ENCODE assay signal across 20 mouse cellular contexts in the genomic region with DNA sequence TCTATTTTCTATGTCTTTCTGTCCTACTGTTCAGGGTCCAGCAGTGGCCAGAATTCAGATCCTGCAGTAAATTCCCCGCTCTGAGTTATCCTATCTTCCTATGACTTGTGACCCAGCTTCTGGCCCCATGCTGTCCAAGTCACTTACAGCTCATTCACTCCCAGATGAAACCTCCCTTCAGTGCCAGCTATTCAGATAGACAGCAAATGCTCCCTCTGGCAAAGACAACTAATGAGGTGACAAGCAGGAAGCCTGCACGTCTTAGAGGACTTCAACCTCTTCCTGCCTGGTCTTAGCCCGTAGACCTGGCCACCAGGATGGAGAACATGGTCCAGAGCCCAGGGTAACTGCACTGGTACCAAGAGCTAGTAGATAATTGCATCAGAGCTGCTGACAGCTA. TPM values are rescaled to one million over a fixed set of nuclear protein-coding genes. Genes with fewer than 3 reads are reported as not detected.
DNase-seq lines count a peak whose midpoint lies in the region; ATAC-seq and TF ChIP-seq lines count a peak whose summit lies in the region.
"Had no signal": no experiment of that assay in that cellular context is flagged by ENCODE, and none has a peak within 500 bp of the region (broad histone marks: within the 10 kb centered on the region; RNA-seq: fewer than 3 reads in every experiment).

No protein-coding gene starts in this region.

- H3K36me3 ChIP-seq in heart, embryonic 12.5 days, result peaks cover 41% of the 10 kb centered on the region
- no peaks in the 10 kb centered on the region for H3K36me3 ChIP-seq in neural tube, embryonic 14.5 days (ENCODE audit: control insufficient read depth, insufficient read depth, low read length)
- peaks cover 29% of the 10 kb centered on the region for H3K36me3 ChIP-seq in myocyte (ENCODE audit: control insufficient read depth, insufficient read depth)
- H3K36me3 ChIP-seq in liver, embryonic 11.5 days (ENCODE audit: control insufficient read depth, insufficient read depth, low read length), result peaks cover 5% of the 10 kb centered on the region; the same call in 1 of the 2 replicates

- no peak overlapping the region for H3ac ChIP-seq in myocyte (ENCODE audit: control insufficient read depth, insufficient read length)

- H3K4me3 ChIP-seq in heart, embryonic 12.5 days, result no peak overlapping the region
- no peak overlapping the region for H3K4me3 ChIP-seq in neural tube, embryonic 14.5 days (ENCODE audit: low read depth, low read length)
- no peak overlapping the region for H3K4me3 ChIP-seq in myocyte
- H3K4me3 ChIP-seq in liver, embryonic 11.5 days (ENCODE audit: low read depth, low read length), result no peak overlapping the region

- H3K4me2 ChIP-seq in heart, embryonic 12.5 days, result no peak overlapping the region; the same call in 1 of the 2 replicates
- H3K4me2 ChIP-seq in neural tube, embryonic 14.5 days (ENCODE audit: low read depth, low read length), result no peak overlapping the region
- H3K4me2 ChIP-seq in myocyte (ENCODE audit: low read depth), result no peak overlapping the region
- H3K4me2 ChIP-seq in liver, embryonic 11.5 days, result no peak overlapping the region

- no peaks in the 10 kb centered on the region for H3K27me3 ChIP-seq in heart, embryonic 12.5 days (replicated peaks)
- no peaks in the 10 kb centered on the region for H3K27me3 ChIP-seq in neural tube, embryonic 14.5 days (ENCODE audit: control insufficient read depth, insufficient read depth, low read length)
- H3K27me3 ChIP-seq in myocyte (ENCODE audit: control insufficient read depth, insufficient read depth, insufficient read length), result no peaks in the 10 kb centered on the region
- no peaks in the 10 kb centered on the region for H3K27me3 ChIP-seq in liver, embryonic 11.5 days (replicated peaks; ENCODE audit: control insufficient read depth, insufficient read depth, low read length)
- H3K27me3 ChIP-seq: CH12.LX had no signal

- TF ChIP-seq POLR2A in myocyte (IDR thresholded peaks at IDR 0.05; ENCODE audit: insufficient read length, low read depth), result peak; percentile 32

- H3K79me2 ChIP-seq in myocyte (ENCODE audit: control insufficient read depth, insufficient read depth), result no peaks in the 10 kb centered on the region

- intact Hi-C loops in heart, postnatal 14 days (cut with DNase I), result no loop called here

- no peak for ATAC-seq in heart, embryonic 12.5 days (ENCODE audit: insufficient number of reproducible peaks, low FRiP score)
- ATAC-seq in neural tube, embryonic 14.5 days (ENCODE audit: low read depth), result peak; percentile 32; the same call in 1 of the 2 replicates
- ATAC-seq in liver, embryonic 11.5 days (replicated peaks; ENCODE audit: low FRiP score), result no peak
- ATAC-seq: inflammation-experienced regulatory T-cells, adult 6 months had no signal

- H3K9ac ChIP-seq in heart, embryonic 12.5 days, result 0 out of 2 replicates have a peak overlapping the region, but pooled peaks have one; percentile 44
- H3K9ac ChIP-seq in neural tube, embryonic 14.5 days (replicated peaks; ENCODE audit: low read depth, low read length), result no peak overlapping the region
- H3K9ac ChIP-seq in liver, embryonic 11.5 days (ENCODE audit: low read depth, low read length), result no peak overlapping the region

- 43% methylated on average over 3 of the region's 3 CpGs for WGBS in heart, embryonic 12.5 days
- WGBS in neural tube, embryonic 14.5 days, result 64% methylated on average over 3 of the region's 3 CpGs
- 38% methylated on average over 3 of the region's 3 CpGs for WGBS in liver, embryonic 11.5 days

- H3K27ac ChIP-seq in heart, embryonic 12.5 days (ENCODE audit: poor library complexity, severe bottlenecking), result peak overlapping the region; percentile 54; the same call in 1 of the 2 replicates
- no peak overlapping the region for H3K27ac ChIP-seq in neural tube, embryonic 14.5 days (ENCODE audit: low read depth, low read length)
- no peak overlapping the region for H3K27ac ChIP-seq in liver, embryonic 11.5 days (ENCODE audit: low read depth, low read length)

- DNase-seq in heart, postnatal 14 days, result no peak
- DNase-seq in neural tube, embryonic 10.5 days (ENCODE audit: extremely low spot score, low spot score), result no peak
- peak; percentile 21 for DNase-seq in heart, postnatal 4 days
- no peak for DNase-seq in liver, embryonic 11.5 days (ENCODE audit: low spot score)
- DNase-seq: cerebellum, adult 9-10 months; liver; right cerebral cortex, postnatal 25 days had no signal

- peaks cover 55% of the 10 kb centered on the region for H3K4me1 ChIP-seq in heart, embryonic 12.5 days (replicated peaks)
- H3K4me1 ChIP-seq in neural tube, embryonic 14.5 days (ENCODE audit: control insufficient read depth, insufficient read depth, low read length), result no peaks in the 10 kb centered on the region
- peaks cover 8% of the 10 kb centered on the region; the same call in 1 of the 2 replicates for H3K4me1 ChIP-seq in liver, embryonic 11.5 days (replicated peaks; ENCODE audit: control insufficient read depth, insufficient read depth, low read length)

- H3K9me3 ChIP-seq in heart, embryonic 12.5 days (replicated peaks), result no peaks in the 10 kb centered on the region
- no peaks in the 10 kb centered on the region for H3K9me3 ChIP-seq in neural tube, embryonic 14.5 days (ENCODE audit: control insufficient read depth, low read length)
- H3K9me3 ChIP-seq in liver, embryonic 11.5 days (ENCODE audit: control insufficient read depth, low read length), result no peaks in the 10 kb centered on the region

TF ChIP-seq in myocyte, 11 proteins besides CTCF, POLR2A, EP300 and RAD21:
- TF ChIP-seq POLR2AphosphoS2 (IDR thresholded peaks at IDR 0.05; ENCODE audit: insufficient read length, low read depth) (peak; percentile 74), E2F4 (IDR thresholded peaks at IDR 0.05; ENCODE audit: insufficient read depth) (no peak)

RNA-seq across cellular contexts. Expression of gene Epha1, which starts 10.1 kb away (rescaled TPM):
- polyA plus RNA-seq in heart, embryonic 12.5 days (2016; fragmentation: Nextera tagmentation; extraction: Ambion mirVana), result 4.7 and 5.5 TPM in 2 replicates
- under 1 TPM; 0.51 to 0.67 TPM for total RNA-seq in heart, postnatal 14 days (2021)
- 0.15 and 0.33 TPM in 2 replicates for polyA plus RNA-seq in neural tube, embryonic 14.5 days (2014; fragmentation: Nextera tagmentation; extraction: Ambion mirVana)
- under 1 TPM; 0.52 to 0.70 TPM for total RNA-seq in heart, postnatal 4 days (2021)
- 6.3 TPM for polyA plus RNA-seq in myocyte (2012; fragmentation: generic; extraction: Trizol)
- polyA plus RNA-seq in liver, embryonic 11.5 days (2014; fragmentation: Nextera tagmentation; extraction: Ambion mirVana), result 1.1 and 1.4 TPM in 2 replicates
- total RNA-seq: CH12.LX; megakaryocyte, adult 5-6 weeks had no signal

RNA-seq across cellular contexts. Expression of gene Zyx, which starts 13.5 kb away (rescaled TPM):
- 213 and 219 TPM in 2 replicates for polyA plus RNA-seq in heart, embryonic 12.5 days (2016; fragmentation: Nextera tagmentation; extraction: Ambion mirVana)
- 10 to 100 TPM; 78.9 to 88.6 TPM for total RNA-seq in heart, postnatal 14 days (2021)
- 52.7 and 62.4 TPM in 2 replicates for polyA plus RNA-seq in neural tube, embryonic 14.5 days (2014; fragmentation: Nextera tagmentation; extraction: Ambion mirVana)
- total RNA-seq in heart, postnatal 4 days (2021), result 100 to 1,000 TPM; 161 to 166 TPM
- polyA plus RNA-seq in myocyte (2012; fragmentation: generic; extraction: Trizol), result 467 TPM
- 113 TPM in 2 replicates for polyA plus RNA-seq in liver, embryonic 11.5 days (2014; fragmentation: Nextera tagmentation; extraction: Ambion mirVana)

RNA-seq across cellular contexts. Expression of gene Tas2r143, which starts 37.1 kb away (rescaled TPM):
- not detected in 2 replicates for polyA plus RNA-seq in heart, embryonic 12.5 days (2016; fragmentation: Nextera tagmentation; extraction: Ambion mirVana)
- total RNA-seq in heart, postnatal 14 days (2021), result not detected
- polyA plus RNA-seq in neural tube, embryonic 14.5 days (2014; fragmentation: Nextera tagmentation; extraction: Ambion mirVana), result not detected in 2 replicates
- under 1 TPM in 1 of 2 experiments, not detected in 1; 0.41 TPM for total RNA-seq in heart, postnatal 4 days (2021)
- polyA plus RNA-seq in myocyte (2012; fragmentation: generic; extraction: Trizol), result not detected
- polyA plus RNA-seq in liver, embryonic 11.5 days (2014; fragmentation: Nextera tagmentation; extraction: Ambion mirVana), result not detected in 2 replicates
- total RNA-seq: CH12.LX; heart, adult 18-20 months; layer of hippocampus, adult 18-20 months; left cerebral cortex, postnatal 14 days had no signal
- polyA plus RNA-seq: embryonic facial prominence, embryonic 11.5 days; inflammation-experienced regulatory T-cells, adult 6 months; kidney, embryonic 14.5 days; thymus, postnatal 0 days had no signal

RNA-seq across cellular contexts. Expression of gene Fam131b, which starts 38.5 kb away (rescaled TPM):
- 0.37 and 0.52 TPM in 2 replicates for polyA plus RNA-seq in heart, embryonic 12.5 days (2016; fragmentation: Nextera tagmentation; extraction: Ambion mirVana)
- total RNA-seq in heart, postnatal 14 days (2021), result 1 to 10 TPM; 1.1 to 1.2 TPM
- 6.9 and 7.1 TPM in 2 replicates for polyA plus RNA-seq in neural tube, embryonic 14.5 days (2014; fragmentation: Nextera tagmentation; extraction: Ambion mirVana)
- 1 to 10 TPM; 1.6 to 1.7 TPM for total RNA-seq in heart, postnatal 4 days (2021)
- 4.2 TPM for polyA plus RNA-seq in myocyte (2012; fragmentation: generic; extraction: Trizol)
- polyA plus RNA-seq in liver, embryonic 11.5 days (2014; fragmentation: Nextera tagmentation; extraction: Ambion mirVana), result 0.04 and 0.08 TPM in 2 replicates
- total RNA-seq: megakaryocyte, adult 5-6 weeks; neutrophil, adult 5-6 weeks had no signal
- polyA plus RNA-seq: inflammation-experienced regulatory T-cells, adult 6 months had no signal

RNA-seq across cellular contexts. Expression of gene Tas2r135, which starts 42.3 kb away (rescaled TPM):
- not detected in 2 replicates for polyA plus RNA-seq in heart, embryonic 12.5 days (2016; fragmentation: Nextera tagmentation; extraction: Ambion mirVana)
- under 1 TPM in 1 of 2 experiments, not detected in 1; 0.39 TPM for total RNA-seq in heart, postnatal 14 days (2021)
- polyA plus RNA-seq in neural tube, embryonic 14.5 days (2014; fragmentation: Nextera tagmentation; extraction: Ambion mirVana), result not detected in 2 replicates
- total RNA-seq in heart, postnatal 4 days (2021), result under 1 TPM; 0.24 to 0.25 TPM
- polyA plus RNA-seq in myocyte (2012; fragmentation: generic; extraction: Trizol), result not detected
- not detected in 2 replicates for polyA plus RNA-seq in liver, embryonic 11.5 days (2014; fragmentation: Nextera tagmentation; extraction: Ambion mirVana)
- total RNA-seq: CH12.LX; heart, adult 18-20 months; layer of hippocampus, adult 18-20 months; left cerebral cortex, postnatal 14 days had no signal
- polyA plus RNA-seq: embryonic facial prominence, embryonic 11.5 days; inflammation-experienced regulatory T-cells, adult 6 months; kidney, embryonic 14.5 days; thymus, postnatal 0 days had no signal
